Mouse (Mus musculus) lung, adult 10 weeks (tissue): ENCODE data around the gene Sema7a. TPM values are rescaled to one million over a fixed set of nuclear protein-coding genes. Genes with fewer than 3 reads are reported as not detected.

Experiments used
- polyA plus RNA-seq: library from polyadenylated mRNA; stranded (reverse); fragments of 350-450 nt; fragmentation: Illumina TruSeq; extraction: RNeasy Lipid Tissue Mini Kit (QIAGEN cat#74804); gene quantifications from one replicate; pipeline ENCODE4 v1.2.3, GENCODE M21; 2014; ENCODE audit warnings: low read depth, low replicate concordance; ENCODE audit not compliant: insufficient read depth

Sema7a gene
- polyA plus RNA-seq, result 29.3 TPM

DNA sequence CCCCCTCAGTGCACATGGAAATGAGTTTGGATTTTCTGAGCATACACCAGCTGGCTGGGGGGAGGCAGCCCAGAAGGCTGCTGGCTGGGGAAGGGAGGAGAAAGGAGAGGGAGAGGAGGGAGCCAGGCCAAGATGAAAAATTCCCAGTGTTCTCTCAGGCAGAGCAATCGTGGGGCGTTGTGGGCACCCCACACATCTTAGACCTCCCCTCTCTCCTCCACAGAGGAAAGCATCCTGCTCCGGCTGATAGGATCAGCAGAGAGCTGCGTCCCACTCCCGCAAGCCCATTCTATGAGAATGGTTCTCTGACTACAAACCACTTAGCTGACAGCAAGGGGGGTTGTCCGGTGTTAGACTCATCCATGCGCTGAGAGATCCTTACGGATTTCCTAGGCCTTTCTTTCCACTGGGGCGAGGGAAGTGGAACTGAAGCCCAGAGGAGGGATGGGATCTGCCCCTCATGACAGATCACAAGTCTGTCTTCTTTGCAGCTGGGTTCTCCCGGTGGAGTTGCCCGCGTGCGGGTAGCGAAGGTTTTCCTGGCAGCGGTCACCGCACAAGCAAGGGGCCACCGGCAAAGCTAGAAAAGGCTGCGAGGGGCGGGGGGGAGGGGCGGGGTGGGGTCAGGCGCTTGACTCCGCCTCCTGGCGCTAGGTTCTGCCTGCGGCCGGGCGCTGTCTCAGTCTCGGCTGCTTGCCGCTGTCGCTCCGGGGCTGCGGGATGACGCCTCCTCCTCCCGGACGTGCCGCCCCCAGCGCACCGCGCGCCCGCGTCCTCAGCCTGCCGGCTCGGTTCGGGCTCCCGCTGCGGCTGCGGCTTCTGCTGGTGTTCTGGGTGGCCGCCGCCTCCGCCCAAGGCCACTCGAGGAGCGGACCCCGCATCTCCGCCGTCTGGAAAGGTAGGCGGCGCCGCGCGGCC lies at the start of gene Sema7a:
Gene Sema7a, plus strand, starts transcription at position 682 of the 918 bp plus-strand sequence.

DNA sequence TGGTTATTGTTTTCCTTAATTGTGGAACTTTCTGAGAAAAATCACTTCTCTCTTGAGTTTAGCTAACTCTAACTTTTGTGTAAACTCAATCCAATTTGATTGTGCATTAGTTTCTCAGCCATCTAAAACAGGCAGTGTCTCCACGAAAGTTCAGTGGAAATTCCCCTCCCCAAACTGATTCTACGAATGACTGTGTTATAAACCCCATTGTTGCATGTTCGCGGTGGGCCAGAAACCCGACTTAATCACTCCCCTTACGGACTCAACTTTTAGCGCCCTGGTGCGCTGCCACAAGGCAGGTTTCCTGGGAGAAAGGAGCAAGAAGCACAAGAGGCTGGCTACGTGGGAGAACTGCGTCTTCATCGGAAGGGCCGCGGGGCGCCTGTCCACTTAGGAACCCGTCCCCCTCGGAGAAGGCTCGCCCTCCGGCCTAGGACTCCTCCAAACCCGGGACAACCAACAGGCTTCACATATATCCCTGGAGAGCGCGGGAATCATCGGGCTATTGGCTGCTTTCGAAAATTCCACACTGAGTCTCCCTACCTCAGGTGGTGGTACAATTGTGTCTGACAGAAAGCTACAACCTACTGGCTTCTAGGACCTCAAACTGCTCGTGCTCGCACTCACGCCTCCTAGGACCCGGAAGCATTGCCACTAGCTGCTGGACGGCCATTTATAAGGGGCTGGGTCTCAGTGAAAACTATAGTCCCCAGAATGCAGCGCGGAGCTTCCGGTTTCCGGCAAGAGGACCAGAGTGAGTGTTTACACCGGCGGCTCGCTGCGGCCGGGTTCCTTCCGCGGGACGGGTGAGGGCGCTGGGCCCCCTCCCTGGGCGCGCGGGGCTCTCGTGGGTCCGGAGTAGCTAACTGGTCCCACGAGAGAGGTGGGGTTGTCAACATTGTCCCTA lies 29.4 kb upstream of the Sema7a start, which contains the start of gene Ubl7:
Gene Ubl7, plus strand, starts transcription at position 726 of the 907 bp plus-strand sequence.

DNA sequence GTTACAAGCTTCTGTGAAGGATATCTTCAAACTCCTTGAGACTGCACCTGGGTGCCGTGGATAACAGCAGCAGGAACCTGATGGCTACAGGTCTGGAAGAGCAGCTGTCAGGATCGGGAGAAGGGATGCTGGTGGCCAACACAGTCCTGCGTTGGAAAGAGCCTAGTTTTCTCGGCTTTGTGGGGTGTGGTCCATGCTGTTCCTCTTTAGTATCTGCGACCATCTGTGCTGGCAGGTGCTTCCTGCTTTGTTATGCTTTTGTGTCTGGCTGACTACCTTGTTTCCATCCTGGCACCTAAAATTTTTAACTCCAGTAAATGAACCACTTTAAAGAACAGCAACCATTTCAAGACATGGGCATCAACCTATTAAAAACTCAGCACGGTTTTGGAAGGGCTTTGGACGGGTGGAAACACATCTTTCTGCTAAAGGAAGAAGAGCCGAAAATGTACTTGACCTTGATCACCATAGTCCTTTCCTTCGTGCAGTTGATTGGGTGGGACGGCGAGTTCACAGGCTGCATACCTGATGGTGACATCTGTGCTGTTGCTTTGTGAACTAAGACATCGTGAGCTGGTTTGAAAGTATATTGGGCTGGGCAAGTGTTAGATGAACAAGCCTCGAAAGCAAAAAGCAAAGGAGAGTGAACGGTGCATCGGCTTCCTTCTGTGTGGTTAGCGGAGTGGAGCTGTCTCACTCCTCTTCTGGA lies 66.0 kb downstream of the Sema7a start, which contains the start of gene Cyp11a1:
Gene Cyp11a1, plus strand, starts transcription at position 659 of the 709 bp plus-strand sequence.

Other genes with a start within 250 kb of the Sema7a start
- gene Edc3, start 231.6 kb upstream of the Sema7a start, polyA plus RNA-seq, result 9.5 TPM
- 55.9 TPM for gene Clk3, start 174.3 kb upstream of the Sema7a start, polyA plus RNA-seq
- gene Arid3b, start 103.3 kb upstream of the Sema7a start, polyA plus RNA-seq, result 4.1 TPM
- gene Ubl7, start 29.1 kb upstream of the Sema7a start, polyA plus RNA-seq, result 40.9 TPM
- 0.11 TPM for gene Cyp11a1, start 66.3 kb downstream of the Sema7a start, polyA plus RNA-seq
- 0.11 TPM for gene Stra6, start 123.7 kb downstream of the Sema7a start, polyA plus RNA-seq
- gene Ccdc33, start 178.7 kb downstream of the Sema7a start, polyA plus RNA-seq, result 7.8 TPM